Mouse (Mus musculus) heart, embryonic 10.5 days (tissue): ENCODE data around the gene Eva1c. TPM values are rescaled to one million over a fixed set of nuclear protein-coding genes. Genes with fewer than 3 reads are reported as not detected.

ENCODE experiments used
- DNase-seq: peaks from one replicate; pipeline ENCODE4 v3.0.0-alpha.2; 2017; ENCODE audit warnings: low spot score
- H3K27ac ChIP-seq: fragments of 300-500 bp; sonication (generic); 2 replicates; pipeline ENCODE4 v1.5.1; 2016; ENCODE audit warnings: mild to moderate bottlenecking
- H3K27me3 ChIP-seq: fragments of 300-500 bp; sonication (generic); 2 replicates; pipeline ENCODE4 v1.6.1; 2016; ENCODE audit warnings: mild to moderate bottlenecking; ENCODE audit not compliant: poor library complexity, insufficient read depth, severe bottlenecking
- H3K36me3 ChIP-seq: fragments of 300-500 bp; sonication (generic); 2 replicates; pipeline ENCODE4 v1.6.1; 2016; ENCODE audit warnings: mild to moderate bottlenecking, moderate library complexity
- H3K4me1 ChIP-seq: fragments of 300-500 bp; sonication (generic); 2 replicates; pipeline ENCODE4 v1.6.1; 2016; ENCODE audit warnings: mild to moderate bottlenecking
- H3K4me3 ChIP-seq: fragments of 300-500 bp; sonication (generic); 2 replicates; pipeline ENCODE4 v1.5.1; 2016; ENCODE audit warnings: mild to moderate bottlenecking, moderate library complexity
- H3K9me3 ChIP-seq: fragments of 300-500 bp; sonication (generic); 2 replicates; pipeline ENCODE4 v1.6.1; 2016; ENCODE audit warnings: mild to moderate bottlenecking, moderate library complexity
- WGBS: fragments of 180-500 bp; shearing (Covaris S2); methylation state at CpG from one replicate; pipeline ENCODE4 v1.1.7; 2016; 5-methylcytosine and 5-hydroxymethylcytosine counted together
- polyA plus RNA-seq: library from polyadenylated mRNA; unstranded; fragments of >200 nt; fragmentation: Nextera tagmentation; extraction: Ambion mirVana; gene quantifications from 2 replicates; pipeline ENCODE4 v1.2.1, GENCODE M21; 2016

The Eva1c gene
- polyA plus RNA-seq, 1 experiment from 2014 or later = 1.0 TPM

- WGBS = 64% methylated on average over 17 of the region's 17 CpGs
- no peak for DNase-seq
- H3K4me1 ChIP-seq = peaks cover 19% of the 10 kb centered on the region
These were observed 84.5 kb downstream of the Eva1c start for GRCm38 (mm10) chr16:90910855-90911533.

GRCm38 (mm10) chr16:90911766-90912165 is 85.2 kb downstream of the Eva1c start:
- 91% methylated on average over 13 of the region's 13 CpGs for whole genome bisulfite sequencing

More at GRCm38 (mm10) chr16:90910855-90911533, 84.5 kb downstream of the Eva1c start:
- H3K4me3 ChIP-seq = no peak overlapping the region
- H3K27ac ChIP-seq = no peak overlapping the region
- peaks cover 26% of the 10 kb centered on the region; the same call in 1 of the 2 replicates for H3K27me3 ChIP-seq
- H3K36me3 ChIP-seq = no peaks in the 10 kb centered on the region
- H3K9me3 ChIP-seq = no peaks in the 10 kb centered on the region

DNA sequence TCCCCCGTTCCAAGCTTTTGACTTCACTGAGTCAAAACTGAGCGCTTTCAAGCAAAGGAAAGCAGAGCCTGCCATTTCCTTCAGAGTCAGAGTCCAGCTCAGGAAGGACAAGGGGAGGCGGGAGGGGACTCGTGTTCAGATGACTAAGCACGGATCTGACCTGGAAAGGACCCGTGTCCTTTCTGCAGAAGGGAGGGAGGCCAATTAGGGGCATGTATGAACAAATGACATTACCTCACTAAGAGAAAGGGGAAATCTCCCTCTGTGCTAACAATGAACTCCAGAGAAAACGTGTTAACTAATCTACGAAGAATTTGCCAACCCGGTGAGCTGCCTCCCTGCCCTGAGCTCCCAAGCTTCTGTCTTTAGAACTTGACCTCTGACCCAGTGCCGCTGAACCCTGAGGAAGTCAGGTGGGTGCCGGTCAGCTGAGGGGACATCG is 89.5 kb downstream of the Eva1c start:
- 32% methylated on average over 12 of the region's 12 CpGs for WGBS
- Histone ChIP-seq H3K4me3 (no peak overlapping the region), H3K27ac (peak overlapping the region; percentile 47), H3K36me3 (no peaks in the 10 kb centered on the region), H3K27me3 (peaks cover 27% of the 10 kb centered on the region), H3K4me1 (peaks cover 13% of the 10 kb centered on the region), H3K9me3 (peaks cover 3% of the 10 kb centered on the region; the same call in 1 of the 2 replicates)
- DNase-seq = no peak

More at GRCm38 (mm10) chr16:90911766-90912165, 85.2 kb downstream of the Eva1c start:
- Histone ChIP-seq H3K36me3 (no peaks in the 10 kb centered on the region), H3K4me3 (no peak overlapping the region), H3K27ac (no peak overlapping the region), H3K9me3 (no peaks in the 10 kb centered on the region), H3K4me1 (peaks cover 23% of the 10 kb centered on the region), H3K27me3 (peaks cover 29% of the 10 kb centered on the region)
- DNase-seq = no peak

DNA sequence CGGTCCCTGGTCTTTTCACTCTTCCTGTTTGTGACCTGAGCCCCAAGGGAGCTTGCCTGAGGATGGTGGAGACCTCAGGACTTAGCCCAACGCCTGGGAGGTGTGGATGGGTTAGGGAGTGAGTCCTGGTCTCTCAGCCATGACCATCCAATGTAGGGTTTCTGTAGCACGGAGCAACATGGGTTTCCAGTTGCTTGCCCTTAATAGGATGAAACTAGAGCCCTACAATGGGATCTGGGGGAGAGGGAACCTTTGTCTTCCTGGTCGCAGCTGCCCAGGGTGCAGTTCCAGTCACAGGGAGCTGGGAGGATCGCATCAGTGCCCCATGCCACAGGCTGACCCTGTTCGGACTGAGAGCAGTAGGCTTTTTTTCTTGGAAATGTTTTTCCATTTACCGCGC is 90.6 kb downstream of the Eva1c start:
- DNase-seq = no peak
- peaks cover 16% of the 10 kb centered on the region for H3K4me1 ChIP-seq
- peaks cover 3% of the 10 kb centered on the region; the same call in 1 of the 2 replicates for H3K9me3 ChIP-seq
- no peak overlapping the region for H3K4me3 ChIP-seq
- WGBS = 75% methylated on average over 8 of the region's 8 CpGs
- H3K36me3 ChIP-seq = no peaks in the 10 kb centered on the region
- H3K27ac ChIP-seq = 0 out of 2 replicates have a peak overlapping the region, but pooled peaks have one; percentile 42
- peaks cover 24% of the 10 kb centered on the region for H3K27me3 ChIP-seq

- Histone ChIP-seq H3K4me3 (no peak overlapping the region), H3K27ac (no peak overlapping the region), H3K4me1 (peaks cover 22% of the 10 kb centered on the region), H3K27me3 (peaks cover 28% of the 10 kb centered on the region), H3K9me3 (peaks cover 3% of the 10 kb centered on the region; the same call in 1 of the 2 replicates), H3K36me3 (peaks cover 12% of the 10 kb centered on the region)
- 25% methylated on average over 10 of the region's 10 CpGs for WGBS
- DNase-seq = peak; percentile 94
These were observed 95.1 kb downstream of the Eva1c start for GRCm38 (mm10) chr16:90921471-90922159.

- Histone ChIP-seq H3K9me3 (no peaks in the 10 kb centered on the region), H3K4me3 (no peak overlapping the region), H3K36me3 (peaks cover 36% of the 10 kb centered on the region), H3K27me3 (peaks cover 6% of the 10 kb centered on the region; the same call in 1 of the 2 replicates), H3K4me1 (peaks cover 20% of the 10 kb centered on the region), H3K27ac (peak overlapping the region; percentile 69)
- DNase-seq = no peak
- 78% methylated on average over 13 of the region's 13 CpGs for WGBS
These were observed 98.3 kb downstream of the Eva1c start for GRCm38 (mm10) chr16:90924606-90925370.

DNA sequence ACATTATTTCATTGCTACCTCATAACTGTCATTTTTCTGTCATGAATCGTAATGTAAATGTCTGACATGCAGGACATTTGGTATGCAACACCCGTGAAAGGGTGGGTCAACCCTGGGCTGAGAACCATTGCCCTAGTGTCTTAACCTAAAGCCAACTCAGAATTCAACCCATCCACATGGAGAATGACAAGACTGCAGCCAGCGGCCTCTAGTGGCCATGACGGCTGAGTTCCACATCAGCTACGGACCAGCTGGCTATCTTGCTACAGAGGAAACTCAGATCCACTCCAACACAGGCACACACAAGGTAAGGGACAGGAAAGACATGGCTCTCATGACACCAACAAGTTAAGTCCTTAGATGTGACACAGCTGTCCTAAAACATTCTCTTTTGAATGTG is 98.9 kb downstream of the Eva1c start:
- Histone ChIP-seq H3K36me3 (peaks cover 39% of the 10 kb centered on the region), H3K9me3 (no peaks in the 10 kb centered on the region), H3K27me3 (peaks cover 6% of the 10 kb centered on the region; the same call in 1 of the 2 replicates), H3K27ac (no peak overlapping the region), H3K4me1 (peaks cover 19% of the 10 kb centered on the region), H3K4me3 (no peak overlapping the region)
- peak; percentile 85 for DNase-seq
- 25% methylated on average over 5 of the region's 5 CpGs for WGBS

DNA sequence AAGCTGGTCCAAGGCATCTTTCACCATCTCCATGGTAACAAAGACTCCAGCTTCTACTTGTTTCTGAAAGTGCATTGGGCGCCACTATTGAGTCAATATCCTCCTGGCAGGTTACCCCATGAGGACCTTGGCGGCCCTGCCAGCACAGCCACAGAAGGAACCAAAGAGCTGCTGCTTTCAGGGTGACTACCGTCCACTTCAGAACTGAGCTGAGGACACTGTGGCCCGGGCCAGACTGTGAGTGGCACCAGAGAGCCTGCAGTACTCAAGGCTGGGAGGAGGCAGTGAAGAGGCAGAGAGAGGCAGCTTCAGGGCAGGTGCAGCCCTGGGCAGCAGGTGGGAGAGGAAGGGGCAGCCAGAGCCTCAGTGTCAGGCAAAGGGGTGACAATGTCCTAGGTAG is 100.9 kb downstream of the Eva1c start:
- WGBS = 87% methylated on average over 4 of the region's 4 CpGs
- Histone ChIP-seq H3K27ac (no peak overlapping the region), H3K9me3 (no peaks in the 10 kb centered on the region), H3K4me3 (no peak overlapping the region), H3K4me1 (peaks cover 12% of the 10 kb centered on the region; the same call in 1 of the 2 replicates), H3K27me3 (peaks cover 6% of the 10 kb centered on the region; the same call in 1 of the 2 replicates), H3K36me3 (peaks cover 36% of the 10 kb centered on the region)
- no peak for DNase-seq

DNA sequence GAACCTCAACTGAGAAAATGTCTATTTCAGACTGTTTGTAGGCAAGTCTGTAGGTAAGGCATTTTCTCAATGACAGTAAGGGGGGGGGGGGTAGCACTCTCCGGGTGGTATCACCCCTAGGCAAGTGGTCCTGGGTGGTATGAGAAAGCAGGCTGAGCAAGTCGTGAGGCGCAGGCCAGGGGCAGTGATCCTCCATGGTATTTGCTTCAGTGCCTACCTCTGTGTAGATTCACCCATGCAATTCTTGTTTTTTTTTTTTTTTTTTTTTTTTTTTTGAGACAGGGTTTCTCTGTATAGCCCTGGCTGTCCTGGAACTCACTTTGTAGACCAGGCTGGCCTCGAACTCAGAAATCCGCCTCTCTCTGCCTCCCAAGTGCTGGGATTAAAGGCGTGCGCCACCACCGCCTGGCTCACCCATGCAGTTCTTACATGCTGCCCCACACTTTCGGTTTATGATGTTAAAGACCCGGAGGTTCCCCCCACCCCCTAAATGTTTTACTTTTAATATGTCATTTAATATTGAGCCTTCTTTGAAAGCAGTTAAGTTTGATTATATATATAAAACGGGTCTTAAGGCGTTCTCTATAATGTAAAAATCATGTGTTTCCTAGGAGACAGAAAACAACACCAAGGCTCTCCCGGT is 107.1 kb downstream of the Eva1c start:
- Histone ChIP-seq H3K4me3 (peak overlapping the region; percentile 82), H3K9me3 (no peaks in the 10 kb centered on the region), H3K27me3 (no peaks in the 10 kb centered on the region), H3K27ac (peak overlapping the region; percentile 90), H3K4me1 (peaks cover 10% of the 10 kb centered on the region; the same call in 1 of the 2 replicates), H3K36me3 (peaks cover 22% of the 10 kb centered on the region)
- peak; percentile 72 for DNase-seq
- 23% methylated on average over 13 of the region's 13 CpGs for WGBS

DNA sequence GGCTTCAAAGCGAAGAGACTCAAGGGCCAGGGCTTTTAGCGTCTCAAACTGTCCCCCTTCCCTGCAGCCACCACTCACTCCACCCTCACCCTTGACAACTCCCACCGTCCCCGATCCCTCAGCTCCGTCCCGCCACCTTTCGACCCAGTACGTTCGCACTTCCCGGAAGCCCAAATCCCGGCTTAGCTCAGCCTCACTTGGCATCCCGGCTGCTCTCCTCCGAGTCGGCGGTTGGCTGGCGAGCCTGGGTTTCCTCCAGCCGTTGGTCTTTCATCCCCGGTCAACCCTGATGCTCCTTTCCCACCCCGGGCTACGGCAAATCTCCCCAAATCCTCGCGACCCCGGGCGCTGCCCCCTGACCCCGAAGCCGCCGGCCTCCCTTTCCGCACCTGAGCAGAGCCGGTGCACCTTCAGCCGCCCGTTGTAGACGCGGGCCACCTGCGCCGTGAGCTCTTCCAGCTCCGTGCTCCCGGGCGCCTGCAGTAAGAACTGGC is 107.7 kb downstream of the Eva1c start:
- H3K4me3 ChIP-seq = peak overlapping the region; percentile 82
- peak; percentile 88 for DNase-seq
- WGBS = under 1% methylated on average over 38 of the region's 38 CpGs

GRCm38 (mm10) chr16:90934687-90935328 is 108.3 kb downstream of the Eva1c start, which contains the start of gene Cfap298:
TSS of gene Cfap298 (minus strand) at chr16:90935114.
- Histone ChIP-seq H3K4me3 (peak within 1 kb of the TSS; percentile 82), H3K27ac (peak within 1 kb of the TSS; percentile 90), H3K4me1 (peaks cover 10% of the 10 kb centered on the region; the same call in 1 of the 2 replicates), H3K27me3 (no peaks in the 10 kb centered on the region), H3K36me3 (peaks cover 14% of the 10 kb centered on the region; the same call in 1 of the 2 replicates), H3K9me3 (no peaks in the 10 kb centered on the region)
- WGBS = under 1% methylated on average over 56 of the region's 56 CpGs
- peak; percentile 99 for DNase-seq

More for the DNA sequence above, 107.7 kb downstream of the Eva1c start:
- Histone ChIP-seq H3K9me3 (no peaks in the 10 kb centered on the region), H3K27me3 (no peaks in the 10 kb centered on the region), H3K36me3 (peaks cover 18% of the 10 kb centered on the region), H3K4me1 (peaks cover 10% of the 10 kb centered on the region; the same call in 1 of the 2 replicates), H3K27ac (peak overlapping the region; percentile 90)
